8 mouse cellular contexts compared by ENCODE assay signal in the genomic region with DNA sequence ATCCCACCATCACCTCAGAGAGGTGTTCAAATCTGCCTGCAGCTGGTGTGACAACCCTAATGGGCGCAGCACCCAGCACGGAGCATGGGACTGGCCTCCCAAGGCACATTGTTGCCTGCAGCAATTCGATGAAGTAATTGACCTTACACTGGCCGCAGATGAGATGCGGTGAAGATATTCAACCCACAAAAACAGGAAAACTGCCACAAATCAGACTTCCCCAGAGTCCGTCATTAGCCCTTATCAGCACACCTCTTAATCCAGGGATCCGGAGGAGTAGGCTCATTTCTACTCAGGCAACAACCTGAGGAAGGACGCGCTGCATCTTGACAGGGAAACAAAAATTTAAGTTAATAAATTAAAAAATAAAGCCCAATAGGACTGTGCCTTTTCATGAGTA. TPM values are rescaled to one million over a fixed set of nuclear protein-coding genes. Genes with fewer than 3 reads are reported as not detected.
DNase-seq lines count a peak whose midpoint lies in the region; ATAC-seq and TF ChIP-seq lines count a peak whose summit lies in the region.

No protein-coding gene starts in this region.

- DNase-seq in layer of hippocampus, adult 2 months (ENCODE audit: low spot score in 2 of 2): no peak
- DNase-seq in layer of hippocampus, postnatal 14 days (ENCODE audit: low spot score in 2 of 2): no peak
- no peak for DNase-seq in forebrain, embryonic 10.5 days (ENCODE audit: extremely low spot score, low spot score)
- DNase-seq in neural tube, embryonic 10.5 days (ENCODE audit: extremely low spot score, low spot score): peak; percentile 14
- no peak for DNase-seq in layer of hippocampus, adult 9-11 months
- DNase-seq in embryo, embryonic 10 days (ENCODE audit: low spot score): no peak

- H3K9ac ChIP-seq in intestine, embryonic 15.5 days: no peak overlapping the region

- TF ChIP-seq CTCF in layer of hippocampus, adult 2 months (conservative IDR thresholded peaks at IDR 0.05): no peak

- H3K4me1 ChIP-seq in forebrain, embryonic 10.5 days: peaks cover 13% of the 10 kb centered on the region
- H3K4me1 ChIP-seq in intestine, embryonic 15.5 days (replicated peaks): no peaks in the 10 kb centered on the region

- peak overlapping the region; percentile 84 for H3K4me2 ChIP-seq in intestine, embryonic 15.5 days (replicated peaks)

- 72% methylated on average over 9 of the region's 9 CpGs for WGBS in forebrain, embryonic 10.5 days
- WGBS in intestine, embryonic 15.5 days: 60% methylated on average over 9 of the region's 9 CpGs

- H3K4me3 ChIP-seq in layer of hippocampus, adult 2 months: peak overlapping the region; percentile 44
- H3K4me3 ChIP-seq in forebrain, embryonic 10.5 days: peak overlapping the region; percentile 51
- no peak overlapping the region; the same call in 1 of the 2 replicates for H3K4me3 ChIP-seq in intestine, embryonic 15.5 days (replicated peaks)

- no peaks in the 10 kb centered on the region for H3K9me3 ChIP-seq in forebrain, embryonic 10.5 days
- H3K9me3 ChIP-seq in intestine, embryonic 15.5 days: no peaks in the 10 kb centered on the region

- no peaks in the 10 kb centered on the region for H3K36me3 ChIP-seq in forebrain, embryonic 10.5 days (replicated peaks)
- no peaks in the 10 kb centered on the region for H3K36me3 ChIP-seq in intestine, embryonic 15.5 days

- no peaks in the 10 kb centered on the region; the same call in none of the 2 replicates for H3K27me3 ChIP-seq in forebrain, embryonic 10.5 days (ENCODE audit: poor library complexity, severe bottlenecking)
- H3K27me3 ChIP-seq in intestine, embryonic 15.5 days (replicated peaks): no peaks in the 10 kb centered on the region; the same call in 1 of the 2 replicates

- ATAC-seq in intestine, embryonic 15.5 days: 0 out of 2 replicates have a peak, but pooled peaks have one; percentile 14
- no peak for ATAC-seq in erythroblast, adult 5-6 weeks (replicated peaks; ENCODE audit: low FRiP score, poor library complexity, severe bottlenecking)

- H3K27ac ChIP-seq in layer of hippocampus, adult 2 months: peak overlapping the region; percentile 85
- H3K27ac ChIP-seq in forebrain, embryonic 10.5 days: peak overlapping the region; percentile 86
- H3K27ac ChIP-seq in intestine, embryonic 15.5 days: no peak overlapping the region

RNA-seq across cellular contexts. Expression of gene Lca5, which starts 6.2 kb away (rescaled TPM):
- total RNA-seq in layer of hippocampus, adult 2 months (2021): 10 to 100 TPM; 16.8 to 20.6 TPM
- total RNA-seq in layer of hippocampus, postnatal 14 days (2021): 10 to 100 TPM in 1 of 2 experiments, 1 to 10 TPM in 1; 9.7 to 14.5 TPM
- polyA plus RNA-seq in forebrain, embryonic 10.5 days (2016; fragmentation: Nextera tagmentation; extraction: Ambion mirVana): 18.1 and 20.0 TPM in 2 replicates
- 10.0 and 10.7 TPM in 2 replicates for polyA plus RNA-seq in intestine, embryonic 15.5 days (2015; fragmentation: Nextera tagmentation; extraction: Ambion mirVana)
- not detected in 2 replicates for total RNA-seq in erythroblast, adult 5-6 weeks (2015; ENCODE audit: low replicate concordance)
- 0.09 TPM in 1 of 2 replicates, not detected in the other for total RNA-seq in erythroblast, adult 5-6 weeks (2017; ENCODE audit: low replicate concordance)

Comparison
In these comparisons a context has a peak if more than half of its experiments do, and no peak if none do; other contexts are left out.
1. RNA of gene Lca5, which starts 6.2 kb away (total RNA-seq): 16.8 to 20.6 TPM in layer of hippocampus, adult 2 months and 9.7 to 14.5 TPM in layer of hippocampus, postnatal 14 days; 0.09 TPM in erythroblast, adult 5-6 weeks; every median in the first group is over 4 times any median in the second.